In genomic region chr17:34885615-34886014, GRCm38 (mm10) we compare ENCODE assay signal across 22 mouse cellular contexts. TPM values are rescaled to one million over a fixed set of nuclear protein-coding genes. Genes with fewer than 3 reads are reported as not detected.
"Had no signal": no experiment of that assay in that cellular context is flagged by ENCODE, and none has a peak within 500 bp of the region (broad histone marks: within the 10 kb centered on the region; RNA-seq: fewer than 3 reads in every experiment).

No protein-coding gene starts in this region.

- DNase-seq: kidney, postnatal 14 days; layer of hippocampus, adult 9-11 months; liver, embryonic 13.5 days; lung, adult 2 months; lung, postnatal 14 days; lung, postnatal 4 days; midbrain, embryonic 14.5 days; thymus, adult 18-20 months; thymus, postnatal 36 days had no signal

- H3K27ac ChIP-seq: kidney, embryonic 15.5 days; layer of hippocampus, adult 2 months; liver, embryonic 13.5 days had no signal

- H3K9ac ChIP-seq: kidney, embryonic 15.5 days; liver, embryonic 13.5 days had no signal

- H3K27me3 ChIP-seq: liver, embryonic 13.5 days had no signal

- H3K9me3 ChIP-seq: kidney, embryonic 15.5 days; liver, embryonic 13.5 days had no signal

- H3K4me2 ChIP-seq: kidney, embryonic 15.5 days; midbrain, embryonic 11.5 days had no signal

- H3K4me3 ChIP-seq: kidney, embryonic 15.5 days; layer of hippocampus, adult 2 months; liver, embryonic 13.5 days had no signal

- H3K36me3 ChIP-seq: kidney, embryonic 15.5 days; liver, embryonic 13.5 days had no signal

RNA-seq across cellular contexts. Expression of gene Gm20547, which starts 3.8 kb away (rescaled TPM):
- polyA plus RNA-seq: kidney, embryonic 15.5 days; large intestine, adult 2 months; limb, embryonic 11.5 days; limb, embryonic 14.5 days; liver, embryonic 13.5 days; liver, embryonic 16.5 days; lung, adult 2 months; lung, embryonic 16.5 days; midbrain, embryonic 14.5 days; neural tube, embryonic 11.5 days; neural tube, embryonic 14.5 days; small intestine, adult 2 months; stomach, embryonic 16.5 days; testis, adult 2 months had no signal
